Mouse (Mus musculus) kidney, adult 2 months (tissue): ENCODE measurements around the gene Srsf4.

Source experiments
- CTCF ChIP-seq: fragments of 200-500 bp; conservative IDR thresholded peaks from 2 replicates; pipeline ENCODE4 v1.5.1; 2011; ENCODE audit warnings: low read depth, mild to moderate bottlenecking, control low read depth, low read length, moderate library complexity, mixed read lengths; ENCODE audit not compliant: insufficient read depth, insufficient read length
- POLR2A ChIP-seq: fragments of 200-500 bp; IDR thresholded peaks from one replicate; pipeline ENCODE4 v1.6.1; 2011; ENCODE audit warnings: low read depth, low read length, control low read depth

GRCm38 (mm10) chr4:131881306-131881705 lies 7.9 kb downstream of the Srsf4 start:
- TF ChIP-seq POLR2A (no peak), CTCF (no peak)
